Mouse (Mus musculus): Measurements from ENCODE around the gene Dnm3. TPM values are rescaled to one million over a fixed set of nuclear protein-coding genes. Genes with fewer than 3 reads are reported as not detected.

Dnm3 gene
- polyA plus RNA-seq, 1 experiment from 2014 or later: 1.1 TPM

DNA sequence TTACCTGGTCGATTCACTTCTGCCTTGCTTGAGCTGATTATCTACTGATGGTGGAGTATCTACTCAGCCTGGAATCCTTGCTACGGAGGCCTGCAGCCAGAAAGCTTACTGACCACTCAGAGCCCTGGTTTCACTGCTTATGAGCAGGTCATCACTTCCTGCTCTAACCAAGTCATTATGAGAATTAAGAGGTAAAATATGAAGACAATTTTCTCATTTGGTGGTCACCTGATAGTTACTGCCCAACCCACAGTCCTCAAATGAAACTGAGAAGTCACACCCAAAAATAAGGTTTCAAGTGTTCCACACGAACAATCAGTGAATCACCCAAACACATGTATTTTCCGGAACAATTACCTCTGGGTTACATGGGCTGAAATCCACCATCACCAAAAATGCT is 289.1 kb downstream of the Dnm3 start:
- H3K36me3 ChIP-seq: no peaks in the 10 kb centered on the region
- H3K4me2 ChIP-seq: no peak overlapping the region
- H3K4me3 ChIP-seq: no peak overlapping the region
- H3K9me3 ChIP-seq (replicated peaks): no peaks in the 10 kb centered on the region
- no peak overlapping the region for H3K9ac ChIP-seq
- H3K27ac ChIP-seq: no peak overlapping the region
- no peak for ATAC-seq
- H3K27me3 ChIP-seq (replicated peaks): no peaks in the 10 kb centered on the region
- no peaks in the 10 kb centered on the region for H3K4me1 ChIP-seq
- 64% methylated on average over 4 of the region's 4 CpGs for WGBS (ENCODE audit: insufficient replicate concordance)

- 66% methylated on average over 8 of the region's 8 CpGs for WGBS (ENCODE audit: insufficient replicate concordance)
- Histone ChIP-seq H3K9ac (no peak overlapping the region), H3K4me1 (no peaks in the 10 kb centered on the region), H3K4me2 (no peak overlapping the region), H3K4me3 (no peak overlapping the region), H3K9me3 (replicated peaks) (no peaks in the 10 kb centered on the region), H3K27me3 (replicated peaks) (no peaks in the 10 kb centered on the region), H3K27ac (0 out of 2 replicates have a peak overlapping the region, but pooled peaks have one; percentile 32), H3K36me3 (no peaks in the 10 kb centered on the region)
- ATAC-seq: no peak
Measured at GRCm38 (mm10) chr1:162187352-162188120, 290.3 kb downstream of the Dnm3 start.

- H3K27ac ChIP-seq: peak overlapping the region; percentile 53; the same call in 1 of the 2 replicates
- no peak for ATAC-seq
Measured at GRCm38 (mm10) chr1:162186470-162187351, 291.1 kb downstream of the Dnm3 start.

DNA sequence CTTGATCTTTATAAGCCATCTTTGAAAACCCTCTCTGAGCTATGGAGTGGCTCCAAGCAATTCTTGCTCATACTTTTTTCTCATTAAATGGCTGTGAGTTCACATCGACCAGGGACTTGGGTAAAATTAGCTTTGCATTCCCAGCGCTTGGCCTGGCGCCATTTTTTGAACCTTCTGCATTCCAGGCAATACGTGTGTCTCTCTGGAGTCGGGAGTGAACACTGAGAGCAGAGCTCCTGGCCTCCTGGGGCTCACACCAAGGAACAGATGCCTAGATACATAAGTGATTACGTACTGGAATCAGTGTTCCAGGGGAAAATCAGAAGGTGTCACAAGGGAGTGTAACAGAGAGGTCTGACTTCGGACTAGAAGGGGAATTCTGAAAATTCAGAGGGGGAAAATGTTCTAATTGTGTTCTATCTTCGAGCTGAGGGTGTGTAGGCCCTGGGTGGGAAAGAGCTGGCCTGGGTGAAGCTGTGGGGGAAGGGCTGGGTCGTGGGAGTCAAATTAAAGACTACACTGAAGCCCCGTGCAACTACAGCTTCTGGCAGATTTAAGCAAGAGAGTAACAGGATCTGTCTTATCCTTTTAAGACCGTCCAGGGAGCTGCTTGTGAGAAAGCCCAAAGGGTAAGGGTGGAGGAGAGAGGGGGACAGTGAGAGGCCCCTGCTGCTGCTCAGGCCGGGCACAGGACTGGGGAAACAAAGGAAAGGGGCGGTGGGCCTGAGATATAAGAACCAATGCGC is 293.7 kb downstream of the Dnm3 start:
- WGBS (ENCODE audit: insufficient replicate concordance): 57% methylated on average over 14 of the region's 14 CpGs
- no peak for ATAC-seq
- no peaks in the 10 kb centered on the region for H3K27me3 ChIP-seq (replicated peaks)
- H3K27ac ChIP-seq: peak overlapping the region; percentile 20; the same call in 1 of the 2 replicates
- no peak overlapping the region for H3K4me2 ChIP-seq
- no peaks in the 10 kb centered on the region for H3K9me3 ChIP-seq (replicated peaks)
- H3K4me1 ChIP-seq: no peaks in the 10 kb centered on the region
- H3K36me3 ChIP-seq: no peaks in the 10 kb centered on the region
- H3K9ac ChIP-seq: no peak overlapping the region
- no peak overlapping the region for H3K4me3 ChIP-seq

More at GRCm38 (mm10) chr1:162186470-162187351, 291.1 kb downstream of the Dnm3 start:
- H3K27me3 ChIP-seq (replicated peaks): no peaks in the 10 kb centered on the region
- H3K9me3 ChIP-seq (replicated peaks): no peaks in the 10 kb centered on the region
- H3K9ac ChIP-seq: no peak overlapping the region
- 56% methylated on average over 7 of the region's 7 CpGs for WGBS (ENCODE audit: insufficient replicate concordance)
- H3K4me1 ChIP-seq: no peaks in the 10 kb centered on the region
- H3K36me3 ChIP-seq: no peaks in the 10 kb centered on the region
- no peak overlapping the region for H3K4me3 ChIP-seq
- no peak overlapping the region for H3K4me2 ChIP-seq

GRCm38 (mm10) chr1:162183438-162183837 is 294.4 kb downstream of the Dnm3 start:
- Histone ChIP-seq H3K4me1 (no peaks in the 10 kb centered on the region), H3K9me3 (replicated peaks) (no peaks in the 10 kb centered on the region), H3K27ac (no peak overlapping the region), H3K4me2 (no peak overlapping the region), H3K36me3 (no peaks in the 10 kb centered on the region), H3K27me3 (replicated peaks) (no peaks in the 10 kb centered on the region), H3K4me3 (no peak overlapping the region), H3K9ac (no peak overlapping the region)
- no peak for ATAC-seq
- 62% methylated on average over 3 of the region's 3 CpGs for WGBS (ENCODE audit: insufficient replicate concordance)

DNA sequence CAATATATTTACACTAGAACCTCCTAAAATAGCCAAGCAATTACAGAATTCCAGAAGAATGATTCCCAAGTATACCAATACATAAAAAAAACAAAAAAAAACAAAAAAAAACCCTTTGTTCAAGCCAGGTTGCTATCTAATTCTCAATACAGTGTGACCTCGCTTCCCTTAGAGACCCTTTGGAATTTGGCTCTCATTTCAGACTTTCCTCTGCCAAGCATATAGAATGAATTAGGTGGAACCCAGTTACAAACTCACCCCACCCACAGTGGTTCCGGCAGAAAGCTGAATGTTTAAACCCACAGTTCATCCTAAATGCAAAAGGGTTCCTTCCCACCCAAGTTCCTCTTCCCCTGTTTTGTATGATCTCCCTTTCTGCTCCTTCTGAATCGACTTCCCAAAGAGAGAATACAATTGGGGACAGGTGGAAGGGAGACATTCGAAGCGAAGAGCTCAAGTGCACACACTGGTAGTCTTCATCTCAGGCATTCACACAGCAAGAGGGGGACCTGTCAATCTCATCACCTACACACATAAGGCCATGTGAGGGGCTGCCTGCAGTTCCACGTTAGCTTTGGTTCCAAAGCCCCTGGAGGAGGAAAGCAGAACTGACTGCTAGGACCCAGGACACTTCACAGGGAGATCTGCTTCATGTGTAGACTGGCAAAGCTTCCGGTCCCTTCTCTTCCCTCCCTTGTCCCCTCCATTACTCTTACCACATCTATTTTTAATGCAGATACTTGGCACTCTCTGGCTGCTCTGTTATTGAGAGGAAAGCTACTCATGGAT is 296.5 kb downstream of the Dnm3 start:
- H3K27ac ChIP-seq: no peak overlapping the region
- H3K4me1 ChIP-seq: no peaks in the 10 kb centered on the region
- H3K27me3 ChIP-seq (replicated peaks): no peaks in the 10 kb centered on the region
- no peak overlapping the region for H3K9ac ChIP-seq
- H3K9me3 ChIP-seq (replicated peaks): no peaks in the 10 kb centered on the region
- 54% methylated on average over 7 of the region's 7 CpGs for WGBS (ENCODE audit: insufficient replicate concordance)
- no peak overlapping the region for H3K4me3 ChIP-seq
- ATAC-seq: no peak
- H3K36me3 ChIP-seq: no peaks in the 10 kb centered on the region
- H3K4me2 ChIP-seq: no peak overlapping the region

- Histone ChIP-seq H3K9me3 (replicated peaks) (no peaks in the 10 kb centered on the region), H3K36me3 (no peaks in the 10 kb centered on the region), H3K4me2 (no peak overlapping the region), H3K9ac (no peak overlapping the region), H3K4me1 (no peaks in the 10 kb centered on the region), H3K27me3 (replicated peaks) (no peaks in the 10 kb centered on the region), H3K4me3 (no peak overlapping the region), H3K27ac (no peak overlapping the region)
- WGBS (ENCODE audit: insufficient replicate concordance): 61% methylated on average over 7 of the region's 7 CpGs
- no peak for ATAC-seq
Measured at GRCm38 (mm10) chr1:162180451-162180850, 297.4 kb downstream of the Dnm3 start.

GRCm38 (mm10) chr1:162179401-162179800 is 298.4 kb downstream of the Dnm3 start:
- H3K9me3 ChIP-seq (replicated peaks): no peaks in the 10 kb centered on the region
- WGBS (ENCODE audit: insufficient replicate concordance): 78% methylated on average over 4 of the region's 4 CpGs

GRCm38 (mm10) chr1:162172806-162173205 is 305.0 kb downstream of the Dnm3 start:
- H3K4me3 ChIP-seq: no peak overlapping the region
- no peaks in the 10 kb centered on the region for H3K27me3 ChIP-seq (replicated peaks)
- no peaks in the 10 kb centered on the region for H3K4me1 ChIP-seq
- H3K4me2 ChIP-seq: no peak overlapping the region
- no peak for ATAC-seq
- no peak overlapping the region for H3K27ac ChIP-seq
- no peaks in the 10 kb centered on the region for H3K36me3 ChIP-seq
- no peaks in the 10 kb centered on the region for H3K9me3 ChIP-seq (replicated peaks)
- no peak overlapping the region for H3K9ac ChIP-seq
- 68% methylated on average over 6 of the region's 6 CpGs for WGBS (ENCODE audit: insufficient replicate concordance)

More at GRCm38 (mm10) chr1:162179401-162179800, 298.4 kb downstream of the Dnm3 start:
- Histone ChIP-seq H3K4me2 (no peak overlapping the region), H3K4me1 (no peaks in the 10 kb centered on the region), H3K9ac (no peak overlapping the region), H3K4me3 (no peak overlapping the region), H3K36me3 (no peaks in the 10 kb centered on the region), H3K27ac (no peak overlapping the region), H3K27me3 (replicated peaks) (no peaks in the 10 kb centered on the region)
- no peak for ATAC-seq

GRCm38 (mm10) chr1:162163687-162164484 is 313.9 kb downstream of the Dnm3 start:
- Histone ChIP-seq H3K27me3 (replicated peaks) (no peaks in the 10 kb centered on the region), H3K4me2 (no peak overlapping the region), H3K27ac (no peak overlapping the region), H3K9me3 (replicated peaks) (no peaks in the 10 kb centered on the region), H3K4me1 (no peaks in the 10 kb centered on the region), H3K4me3 (no peak overlapping the region), H3K36me3 (no peaks in the 10 kb centered on the region), H3K9ac (no peak overlapping the region)
- 69% methylated on average over 7 of the region's 7 CpGs for WGBS (ENCODE audit: insufficient replicate concordance)
- ATAC-seq: no peak
